Comparison of ENCODE assay signal across 19 mouse cellular contexts in genomic region chr10:86079921-86080320, GRCm38 (mm10). TPM values are rescaled to one million over a fixed set of nuclear protein-coding genes. Genes with fewer than 3 reads are reported as not detected.
A peak's percentile ranks its signal among the peaks of the same experiment; 100 is the strongest.
DNase-seq lines count a peak whose midpoint lies in the region; ATAC-seq and TF ChIP-seq lines count a peak whose summit lies in the region.
"Had no signal": no experiment of that assay in that cellular context is flagged by ENCODE, and none has a peak within 500 bp of the region (broad histone marks: within the 10 kb centered on the region; RNA-seq: fewer than 3 reads in every experiment).

No protein-coding gene starts in this region.

- no peak overlapping the region for H3K9ac ChIP-seq in liver, embryonic 14.5 days (replicated peaks)
- no peak overlapping the region for H3K9ac ChIP-seq in liver, embryonic 11.5 days (ENCODE audit: low read depth, low read length)
- H3K9ac ChIP-seq: heart, embryonic 15.5 days; lung, embryonic 14.5 days had no signal

- no peak for TF ChIP-seq EP300 in liver, embryonic 14.5 days (IDR thresholded peaks at IDR 0.05; ENCODE audit: low read depth)

- WGBS in liver, embryonic 14.5 days (ENCODE audit: insufficient replicate concordance) = 60% methylated on average over 9 of the region's 9 CpGs
- 77% methylated on average over 9 of the region's 9 CpGs for WGBS in liver, embryonic 11.5 days

- H3K36me3 ChIP-seq in liver, embryonic 14.5 days (replicated peaks; ENCODE audit: control insufficient read depth, insufficient read depth, low read depth) = no peaks in the 10 kb centered on the region
- H3K36me3 ChIP-seq in liver, embryonic 11.5 days (ENCODE audit: control insufficient read depth, insufficient read depth, low read length) = no peaks in the 10 kb centered on the region
- H3K36me3 ChIP-seq: heart, embryonic 15.5 days had no signal

- H3K4me3 ChIP-seq in liver, embryonic 14.5 days (ENCODE audit: insufficient read depth in 1 of 2, low read depth in 2 of 2, low read length in 2 of 2) = no peak overlapping the region
- H3K4me3 ChIP-seq in liver, embryonic 11.5 days (ENCODE audit: low read depth, low read length) = no peak overlapping the region
- H3K4me3 ChIP-seq: gastrocnemius, adult 2 months; heart, embryonic 15.5 days; megakaryocyte, embryonic 14.5 days had no signal

- H3K4me1 ChIP-seq in liver, embryonic 14.5 days (replicated peaks; ENCODE audit: control insufficient read depth in 2 of 2, insufficient read depth in 2 of 2, low read length in 1 of 2) = no peaks in the 10 kb centered on the region
- H3K4me1 ChIP-seq in liver, embryonic 11.5 days (replicated peaks; ENCODE audit: control insufficient read depth, insufficient read depth, low read length) = no peaks in the 10 kb centered on the region
- H3K4me1 ChIP-seq: heart, embryonic 15.5 days; megakaryocyte, embryonic 14.5 days had no signal

- H3K27me3 ChIP-seq in liver, embryonic 14.5 days (ENCODE audit: control insufficient read depth, insufficient read depth, low read length) = no peaks in the 10 kb centered on the region
- H3K27me3 ChIP-seq in liver, embryonic 11.5 days (replicated peaks; ENCODE audit: control insufficient read depth, insufficient read depth, low read length) = 0 out of 2 replicates have a peak, but pooled peaks cover 3% of the 10 kb centered on the region
- H3K27me3 ChIP-seq: heart, embryonic 15.5 days had no signal

- no peak for TF ChIP-seq CTCF in liver, embryonic 14.5 days (IDR thresholded peaks at IDR 0.05; ENCODE audit: low read depth)

- H3K27ac ChIP-seq in liver, embryonic 14.5 days = no peak overlapping the region
- H3K27ac ChIP-seq in liver, embryonic 11.5 days (ENCODE audit: low read depth, low read length) = no peak overlapping the region
- H3K27ac ChIP-seq: gastrocnemius, adult 2 months; heart, embryonic 15.5 days; hindbrain, postnatal 0 days had no signal

- H3K4me2 ChIP-seq in liver, embryonic 14.5 days (ENCODE audit: low read depth) = no peak overlapping the region
- no peak overlapping the region for H3K4me2 ChIP-seq in liver, embryonic 11.5 days
- H3K4me2 ChIP-seq: heart, embryonic 15.5 days; lung, embryonic 14.5 days had no signal

- no peaks in the 10 kb centered on the region for H3K9me3 ChIP-seq in liver, embryonic 14.5 days (ENCODE audit: control insufficient read depth, low read length)
- H3K9me3 ChIP-seq in liver, embryonic 11.5 days (ENCODE audit: control insufficient read depth, low read length) = no peaks in the 10 kb centered on the region
- H3K9me3 ChIP-seq: heart, embryonic 15.5 days had no signal

- no peak for DNase-seq in liver, embryonic 14.5 days (ENCODE audit: low read depth in 3 of 3, low spot score in 3 of 3)
- no peak for DNase-seq in liver, embryonic 11.5 days (ENCODE audit: low spot score)
- DNase-seq in A20 (ENCODE audit: low read depth, low spot score) (peak; percentile 10), ES-CJ7 (ENCODE audit: low read depth, low spot score) (peak; percentile 45)
- no peak for DNase-seq in cerebellum, adult 9-11 months
- no peak for DNase-seq in ovary, postnatal 14 days (ENCODE audit: low spot score)
- DNase-seq: adrenal gland, adult 2 months; cerebellum, postnatal 25 days; gastrocnemius, adult 2 months; heart, adult 18-20 months; kidney, adult 2 months; kidney, postnatal 36 days; layer of hippocampus, adult 9-11 months; lung, embryonic 14.5 days; thymus, adult 18-20 months had no signal

- ATAC-seq in liver, embryonic 14.5 days (ENCODE audit: insufficient read depth) = peak; percentile 43; the same call in 1 of the 2 replicates
- no peak; the same call in 1 of the 2 replicates for ATAC-seq in liver, embryonic 11.5 days (replicated peaks; ENCODE audit: low FRiP score)
- peak; percentile 51; the same call in 1 of the 2 replicates for ATAC-seq in erythroid progenitor cell, adult 5-6 weeks (replicated peaks; ENCODE audit: low FRiP score, poor library complexity, severe bottlenecking)
- ATAC-seq: hindbrain, postnatal 0 days had no signal

RNA-seq across cellular contexts. Expression of gene Fbxo7, which starts 58.1 kb away (rescaled TPM):
- 38.1 and 42.1 TPM in 2 replicates for polyA plus RNA-seq in liver, embryonic 14.5 days (2012; rRNA removed)
- 67.2 and 74.0 TPM in 2 replicates for polyA plus RNA-seq in liver, embryonic 14.5 days (2014; fragmentation: Nextera tagmentation; extraction: Ambion mirVana)
- polyA plus RNA-seq in liver, embryonic 11.5 days (2014; fragmentation: Nextera tagmentation; extraction: Ambion mirVana) = 52.2 and 56.3 TPM in 2 replicates
- 140 and 157 TPM in 2 replicates for total RNA-seq in erythroid progenitor cell, adult 5-6 weeks (2015; ENCODE audit: low replicate concordance)
- total RNA-seq in erythroid progenitor cell, adult 5-6 weeks (2017; ENCODE audit: low replicate concordance) = 120 and 183 TPM in 2 replicates

Comparison
In these comparisons a context has a peak if more than half of its experiments do, and no peak if none do; other contexts are left out.
1. DNase-seq: peak in A20 (single experiment) and ES-CJ7 (single experiment); none in liver, embryonic 14.5 days (0 of 3), liver, embryonic 11.5 days (single experiment), cerebellum, adult 9-11 months (single experiment) and ovary, postnatal 14 days (single experiment).